Mouse (Mus musculus) kidney, embryonic 16.5 days (tissue): ENCODE data around the gene Kpna3. TPM values are rescaled to one million over a fixed set of nuclear protein-coding genes. Genes with fewer than 3 reads are reported as not detected.
A peak's percentile ranks its signal among the peaks of the same experiment; 100 is the strongest.

ENCODE experiments used
- ATAC-seq: fragments of 200-750 bp; cut with Nextera tagmentation; 2 replicates; pipeline ENCODE4 v1.8.0; 2017; ENCODE audit warnings: moderate TSS enrichment; ENCODE audit not compliant: low FRiP score, low TSS enrichment
- H3K27ac ChIP-seq: fragments of 300-500 bp; sonication (generic); 2 replicates; pipeline ENCODE4 v1.5.1; 2014; ENCODE audit warnings: low read length
- H3K27me3 ChIP-seq: fragments of 300-500 bp; sonication (generic); 2 replicates; pipeline ENCODE4 v1.6.1; 2014; ENCODE audit warnings: low read length, control low read depth, mixed read lengths; ENCODE audit not compliant: insufficient read depth
- H3K36me3 ChIP-seq: fragments of 300-500 bp; sonication (generic); 2 replicates; pipeline ENCODE4 v1.6.1; 2014; ENCODE audit warnings: low read length, control low read depth, mixed read lengths; ENCODE audit not compliant: insufficient read depth
- H3K4me1 ChIP-seq: fragments of 300-500 bp; sonication (generic); 2 replicates; pipeline ENCODE4 v1.6.1; 2014; ENCODE audit warnings: low read length, control low read depth, mixed read lengths; ENCODE audit not compliant: insufficient read depth
- H3K4me2 ChIP-seq: fragments of 300-500 bp; sonication (generic); replicated peaks from 2 replicates; pipeline ENCODE4 v1.6.1; 2014; ENCODE audit warnings: low read depth, low read length
- H3K4me3 ChIP-seq: fragments of 300-500 bp; sonication (generic); 2 replicates; pipeline ENCODE4 v1.5.1; 2014; ENCODE audit warnings: mild to moderate bottlenecking, low read length
- H3K9ac ChIP-seq: fragments of 300-500 bp; sonication (generic); replicated peaks from 2 replicates; pipeline ENCODE4 v1.6.1; 2014; ENCODE audit warnings: low read length
- H3K9me3 ChIP-seq: fragments of 300-500 bp; sonication (generic); 2 replicates; pipeline ENCODE4 v1.6.1; 2016; ENCODE audit warnings: low read length, control low read depth
- WGBS: fragments of 180-500 bp; shearing (Covaris S2); extraction: QIAGEN DNeasy Blood & Tissue Kit; methylation state at CpG from one replicate; pipeline ENCODE4 v1.1.7; 2014; 5-methylcytosine and 5-hydroxymethylcytosine counted together
- polyA plus RNA-seq: library from polyadenylated mRNA; unstranded; fragments of >200 nt; fragmentation: Nextera tagmentation; extraction: Ambion mirVana; gene quantifications from 2 replicates; pipeline ENCODE4 v1.2.1, GENCODE M21; 2015

Kpna3 gene
- polyA plus RNA-seq, 1 experiment from 2014 or later, result 46.2 TPM

GRCm38 (mm10) chr14:61360131-61360980 lies 79.3 kb downstream of the Kpna3 start, which contains the start of gene Ebpl:
TSS of gene Ebpl (minus strand) at chr14:61360439.
- no peaks in the 10 kb centered on the region for H3K27me3 ChIP-seq
- H3K36me3 ChIP-seq, result peaks cover 2% of the 10 kb centered on the region; the same call in 1 of the 2 replicates
- no peaks in the 10 kb centered on the region for H3K9me3 ChIP-seq
- H3K27ac ChIP-seq, result peak within 1 kb of the TSS; percentile 88
- peak within 1 kb of the TSS; percentile 60 for H3K4me2 ChIP-seq
- H3K4me1 ChIP-seq, result no peaks in the 10 kb centered on the region
- peak; percentile 98 for ATAC-seq
- WGBS, result under 1% methylated on average over 40 of the region's 40 CpGs
- H3K4me3 ChIP-seq, result peak within 1 kb of the TSS; percentile 68
- H3K9ac ChIP-seq, result peak within 1 kb of the TSS; percentile 81

GRCm38 (mm10) chr14:61354251-61355235 lies 85.1 kb downstream of the Kpna3 start:
- Histone ChIP-seq H3K9ac (no peak overlapping the region), H3K4me2 (no peak overlapping the region), H3K27me3 (no peaks in the 10 kb centered on the region), H3K27ac (no peak overlapping the region), H3K9me3 (0 out of 2 replicates have a peak, but pooled peaks cover 4% of the 10 kb centered on the region), H3K4me1 (no peaks in the 10 kb centered on the region), H3K4me3 (no peak overlapping the region), H3K36me3 (peaks cover 4% of the 10 kb centered on the region; the same call in 1 of the 2 replicates)
- no peak for ATAC-seq
- 76% methylated on average over 10 of the region's 10 CpGs for WGBS

GRCm38 (mm10) chr14:61350808-61351207 lies 88.9 kb downstream of the Kpna3 start:
- Histone ChIP-seq H3K4me3 (no peak overlapping the region), H3K4me1 (no peaks in the 10 kb centered on the region), H3K9ac (no peak overlapping the region), H3K36me3 (peaks cover 4% of the 10 kb centered on the region; the same call in 1 of the 2 replicates), H3K4me2 (no peak overlapping the region), H3K9me3 (0 out of 2 replicates have a peak, but pooled peaks cover 4% of the 10 kb centered on the region), H3K27me3 (no peaks in the 10 kb centered on the region), H3K27ac (no peak overlapping the region)
- ATAC-seq, result no peak
- 50% methylated on average over 6 of the region's 6 CpGs for WGBS

- H3K27ac ChIP-seq, result no peak overlapping the region
- H3K36me3 ChIP-seq, result no peaks in the 10 kb centered on the region
- 0 out of 2 replicates have a peak, but pooled peaks cover 4% of the 10 kb centered on the region for H3K9me3 ChIP-seq
- no peak overlapping the region for H3K4me2 ChIP-seq
- H3K27me3 ChIP-seq, result no peaks in the 10 kb centered on the region
- ATAC-seq, result no peak
- no peak overlapping the region for H3K9ac ChIP-seq
- 91% methylated on average over 4 of the region's 4 CpGs for WGBS
- H3K4me3 ChIP-seq, result no peak overlapping the region
- no peaks in the 10 kb centered on the region for H3K4me1 ChIP-seq
These were observed 89.8 kb downstream of the Kpna3 start for GRCm38 (mm10) chr14:61349876-61350275.

- no peaks in the 10 kb centered on the region for H3K36me3 ChIP-seq
- H3K9ac ChIP-seq, result no peak overlapping the region
- no peak overlapping the region for H3K4me3 ChIP-seq
- no peaks in the 10 kb centered on the region for H3K27me3 ChIP-seq
- 84% methylated on average over 10 of the region's 10 CpGs for WGBS
- no peaks in the 10 kb centered on the region for H3K4me1 ChIP-seq
- no peak overlapping the region for H3K4me2 ChIP-seq
- no peaks in the 10 kb centered on the region for H3K9me3 ChIP-seq
- no peak overlapping the region for H3K27ac ChIP-seq
- ATAC-seq, result no peak
These were observed 92.6 kb downstream of the Kpna3 start for GRCm38 (mm10) chr14:61346827-61347698.

GRCm38 (mm10) chr14:61344590-61344989 lies 95.1 kb downstream of the Kpna3 start:
- no peak overlapping the region for H3K27ac ChIP-seq
- H3K4me3 ChIP-seq, result no peak overlapping the region
- H3K9me3 ChIP-seq, result no peaks in the 10 kb centered on the region
- ATAC-seq, result no peak
- H3K9ac ChIP-seq, result no peak overlapping the region
- no peaks in the 10 kb centered on the region for H3K4me1 ChIP-seq
- no peaks in the 10 kb centered on the region for H3K27me3 ChIP-seq
- 0 out of 2 replicates have a peak, but pooled peaks cover 4% of the 10 kb centered on the region for H3K36me3 ChIP-seq
- WGBS, result 68% methylated on average over 5 of the region's 5 CpGs
- H3K4me2 ChIP-seq, result no peak overlapping the region

- Histone ChIP-seq H3K4me1 (no peaks in the 10 kb centered on the region), H3K36me3 (0 out of 2 replicates have a peak, but pooled peaks cover 4% of the 10 kb centered on the region), H3K27ac (no peak overlapping the region), H3K27me3 (no peaks in the 10 kb centered on the region), H3K9ac (no peak overlapping the region), H3K4me2 (no peak overlapping the region), H3K9me3 (no peaks in the 10 kb centered on the region), H3K4me3 (no peak overlapping the region)
- WGBS, result 76% methylated on average over 4 of the region's 4 CpGs
- ATAC-seq, result no peak
These were observed 100.3 kb downstream of the Kpna3 start for GRCm38 (mm10) chr14:61339381-61339780.

- peak overlapping the region; percentile 28 for H3K4me2 ChIP-seq
- H3K9ac ChIP-seq, result 0 out of 2 replicates have a peak overlapping the region, but pooled peaks have one; percentile 40
- WGBS, result 17% methylated on average over 13 of the region's 13 CpGs
- H3K27me3 ChIP-seq, result no peaks in the 10 kb centered on the region
- H3K36me3 ChIP-seq, result no peaks in the 10 kb centered on the region
- ATAC-seq, result peak; percentile 88
- H3K4me1 ChIP-seq, result 0 out of 2 replicates have a peak, but pooled peaks cover 2% of the 10 kb centered on the region
- H3K9me3 ChIP-seq, result no peaks in the 10 kb centered on the region
- no peak overlapping the region for H3K27ac ChIP-seq
- H3K4me3 ChIP-seq, result no peak overlapping the region
These were observed 108.6 kb downstream of the Kpna3 start for GRCm38 (mm10) chr14:61330996-61331561.
